8 mouse cellular contexts compared by ENCODE assay signal in the genomic region with DNA sequence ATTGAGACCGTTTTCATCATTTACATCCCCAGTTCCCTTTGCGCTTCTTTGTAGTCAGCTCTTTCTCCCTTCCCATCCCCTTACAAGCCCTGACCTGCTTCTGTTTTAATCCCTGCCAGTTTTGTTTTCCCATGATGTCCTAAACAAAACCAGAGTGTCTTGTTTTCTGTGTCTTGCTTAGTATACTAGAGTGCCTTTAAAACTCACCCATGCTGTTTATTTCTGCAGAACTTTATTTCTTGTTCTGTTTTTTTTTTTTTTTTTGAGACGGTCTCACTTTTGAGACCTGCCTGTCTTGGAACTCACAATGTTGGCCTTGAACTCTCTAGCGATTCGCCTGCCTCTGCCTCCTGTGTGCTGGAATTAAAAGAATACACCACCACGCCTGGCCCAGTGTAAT. TPM values are rescaled to one million over a fixed set of nuclear protein-coding genes. Genes with fewer than 3 reads are reported as not detected.
DNase-seq lines count a peak whose midpoint lies in the region; ATAC-seq and TF ChIP-seq lines count a peak whose summit lies in the region.

No protein-coding gene starts in this region.

- peaks cover 17% of the 10 kb centered on the region for H3K36me3 ChIP-seq in heart, embryonic 10.5 days
- H3K36me3 ChIP-seq in E14TG2a.4 (ENCODE audit: insufficient read depth, low read length) = peaks cover 45% of the 10 kb centered on the region
- H3K36me3 ChIP-seq in forebrain, embryonic 13.5 days (ENCODE audit: poor library complexity, severe bottlenecking) = peaks cover 26% of the 10 kb centered on the region
- H3K36me3 ChIP-seq in liver, embryonic 15.5 days (replicated peaks) = peaks cover 31% of the 10 kb centered on the region

- peak overlapping the region; percentile 77 for H3K4me3 ChIP-seq in heart, embryonic 10.5 days
- H3K4me3 ChIP-seq in E14TG2a.4 (replicated peaks; ENCODE audit: low read length) = peak overlapping the region; percentile 93
- H3K4me3 ChIP-seq in forebrain, embryonic 13.5 days = peak overlapping the region; percentile 70
- peak overlapping the region; percentile 82 for H3K4me3 ChIP-seq in liver, embryonic 15.5 days (replicated peaks)

- 15% methylated on average over 6 of the region's 6 CpGs for WGBS in heart, embryonic 10.5 days
- WGBS in forebrain, embryonic 13.5 days = 9% methylated on average over 6 of the region's 6 CpGs
- 7% methylated on average over 6 of the region's 6 CpGs for WGBS in liver, embryonic 15.5 days (ENCODE audit: insufficient replicate concordance)

- peak overlapping the region; percentile 65 for H3K4me2 ChIP-seq in forebrain, embryonic 13.5 days
- H3K4me2 ChIP-seq in liver, embryonic 15.5 days = peak overlapping the region; percentile 69

- peak overlapping the region; percentile 94 for H3K27ac ChIP-seq in heart, embryonic 10.5 days
- peak overlapping the region; percentile 95 for H3K27ac ChIP-seq in forebrain, embryonic 13.5 days
- peak overlapping the region; percentile 94 for H3K27ac ChIP-seq in liver, embryonic 15.5 days (replicated peaks)

- H3K27me3 ChIP-seq in heart, embryonic 10.5 days (ENCODE audit: insufficient read depth, poor library complexity, severe bottlenecking) = no peaks in the 10 kb centered on the region
- H3K27me3 ChIP-seq in E14TG2a.4 (ENCODE audit: insufficient read depth, low read length) = no peaks in the 10 kb centered on the region
- H3K27me3 ChIP-seq in forebrain, embryonic 13.5 days = no peaks in the 10 kb centered on the region
- H3K27me3 ChIP-seq in liver, embryonic 15.5 days = no peaks in the 10 kb centered on the region

- no peak for TF ChIP-seq CTCF in E14TG2a.4 (conservative IDR thresholded peaks at IDR 0.05; ENCODE audit: low read length)

- no peak for ATAC-seq in forebrain, embryonic 13.5 days
- ATAC-seq in liver, embryonic 15.5 days (ENCODE audit: insufficient read depth) = no peak
- no peak for ATAC-seq in monocyte, adult 5-6 weeks (replicated peaks; ENCODE audit: insufficient number of reproducible peaks, low FRiP score, low TSS enrichment, poor library complexity, severe bottlenecking)

- H3K9me3 ChIP-seq in heart, embryonic 10.5 days = no peaks in the 10 kb centered on the region
- no peaks in the 10 kb centered on the region for H3K9me3 ChIP-seq in E14TG2a.4 (ENCODE audit: low read length)
- H3K9me3 ChIP-seq in forebrain, embryonic 13.5 days (replicated peaks) = no peaks in the 10 kb centered on the region
- H3K9me3 ChIP-seq in liver, embryonic 15.5 days (replicated peaks) = no peaks in the 10 kb centered on the region

- DNase-seq in heart, embryonic 10.5 days (ENCODE audit: low spot score) = no peak
- no peak for DNase-seq in heart, postnatal 10 days
- no peak for DNase-seq in right cerebral cortex, postnatal 10 days (ENCODE audit: low spot score in 2 of 2)
- no peak for DNase-seq in layer of hippocampus, postnatal 25 days (ENCODE audit: extremely low spot score in 1 of 2, low spot score in 1 of 2)

- H3K9ac ChIP-seq in forebrain, embryonic 13.5 days = peak overlapping the region; percentile 69
- peak overlapping the region; percentile 93 for H3K9ac ChIP-seq in liver, embryonic 15.5 days

- H3K4me1 ChIP-seq in heart, embryonic 10.5 days = peaks cover 14% of the 10 kb centered on the region; the same call in 1 of the 2 replicates
- peaks cover 45% of the 10 kb centered on the region for H3K4me1 ChIP-seq in E14TG2a.4 (replicated peaks; ENCODE audit: low read depth, low read length)
- H3K4me1 ChIP-seq in forebrain, embryonic 13.5 days = peaks cover 23% of the 10 kb centered on the region
- peaks cover 49% of the 10 kb centered on the region for H3K4me1 ChIP-seq in liver, embryonic 15.5 days (replicated peaks)

- intact Hi-C loops in heart, postnatal 10 days (cut with DNase I) = loop anchor here (2.0 to 10.0 kb wide), 3 partner anchors 45 to 201 kb away; partner anchors contain the start of genes Mob1b and Rufy3

RNA-seq across cellular contexts. Expression of gene Dck, which starts 0.8 kb away (rescaled TPM):
- 52.1 and 56.5 TPM in 2 replicates for polyA plus RNA-seq in heart, embryonic 10.5 days (2016; fragmentation: Nextera tagmentation; extraction: Ambion mirVana)
- total RNA-seq in heart, postnatal 10 days (2021) = 1 to 10 TPM; 7.6 to 7.8 TPM
- polyA plus RNA-seq in forebrain, embryonic 13.5 days (2015; fragmentation: Nextera tagmentation; extraction: Ambion mirVana) = 123 and 125 TPM in 2 replicates
- 90.6 and 96.1 TPM in 2 replicates for polyA plus RNA-seq in liver, embryonic 15.5 days (2015; fragmentation: Nextera tagmentation; extraction: Ambion mirVana)
- 18.0 to 19.1 TPM (median 18.9 TPM) in 3 replicates for total RNA-seq in monocyte, adult 5-6 weeks (2017)
- 10 to 100 TPM; 13.7 to 13.8 TPM for total RNA-seq in layer of hippocampus, postnatal 25 days (2021)

RNA-seq across cellular contexts. Expression of gene Mob1b, which starts 44.9 kb away (rescaled TPM):
- polyA plus RNA-seq in heart, embryonic 10.5 days (2016; fragmentation: Nextera tagmentation; extraction: Ambion mirVana) = 22.3 and 28.8 TPM in 2 replicates
- total RNA-seq in heart, postnatal 10 days (2021) = 10 to 100 TPM; 52.2 to 57.3 TPM
- 14.4 and 14.7 TPM in 2 replicates for polyA plus RNA-seq in forebrain, embryonic 13.5 days (2015; fragmentation: Nextera tagmentation; extraction: Ambion mirVana)
- 9.1 and 9.4 TPM in 2 replicates for polyA plus RNA-seq in liver, embryonic 15.5 days (2015; fragmentation: Nextera tagmentation; extraction: Ambion mirVana)
- 12.2 to 18.6 TPM (median 16.3 TPM) in 3 replicates for total RNA-seq in monocyte, adult 5-6 weeks (2017)
- total RNA-seq in layer of hippocampus, postnatal 25 days (2021) = 10 to 100 TPM; 27.0 to 34.1 TPM
